Mouse (Mus musculus): ENCODE data around the gene Serpina3i.

DNA sequence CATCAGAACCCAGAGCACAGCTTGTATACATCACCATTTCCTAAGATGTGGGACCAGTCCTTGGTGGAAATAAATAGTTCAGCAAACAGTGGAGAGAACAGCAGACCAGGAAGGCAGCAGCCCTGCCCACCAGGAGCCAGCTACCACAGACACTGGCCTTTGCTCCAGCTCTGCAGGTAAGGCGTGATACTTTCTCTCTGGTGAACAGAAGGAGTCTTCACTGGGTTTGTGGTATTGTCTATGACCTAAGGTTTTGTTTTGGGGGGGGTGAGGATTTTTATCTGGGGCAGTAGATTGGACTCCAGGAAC, 48.5 kb upstream of the Serpina3i start, which contains the start of gene Serpina3f:
- TF ChIP-seq EP300 (IDR thresholded peaks at IDR 0.05; ENCODE audit: insufficient read depth, low read depth, low read length) (no peak), POLR2A (IDR thresholded peaks at IDR 0.05; ENCODE audit: insufficient read depth, low read length) (no peak)

Measured in ES-Bruce4 (cell line).